Mouse (Mus musculus): ENCODE results near the gene Slc11a1. TPM values are rescaled to one million over a fixed set of nuclear protein-coding genes. Genes with fewer than 3 reads are reported as not detected.

Slc11a1 gene
- polyA plus RNA-seq, 1 experiment from 2014 or later, result 1.2 TPM

GRCm38 (mm10) chr1:74361812-74362211 lies 13.2 kb upstream of the Slc11a1 start, which contains the start of gene Catip:
TSS of gene Catip (plus strand) at chr1:74362108.
- peak; percentile 67 for DNase-seq (ENCODE audit: low spot score)
- 4% methylated on average over 2 of the region's 2 CpGs for WGBS
- Histone ChIP-seq H3K27ac (peak within 1 kb of the TSS; percentile 54), H3K27me3 (ENCODE audit: low read depth, poor library complexity, severe bottlenecking) (no peaks in the 10 kb centered on the region), H3K4me1 (peaks cover 25% of the 10 kb centered on the region), H3K36me3 (no peaks in the 10 kb centered on the region), H3K4me3 (no peak within 1 kb of the TSS), H3K9me3 (replicated peaks) (no peaks in the 10 kb centered on the region)

- no peak for DNase-seq (ENCODE audit: low spot score)
- Histone ChIP-seq H3K4me1 (peaks cover 26% of the 10 kb centered on the region), H3K4me3 (no peak overlapping the region), H3K9me3 (replicated peaks) (no peaks in the 10 kb centered on the region), H3K27me3 (ENCODE audit: low read depth, poor library complexity, severe bottlenecking) (peaks cover 7% of the 10 kb centered on the region), H3K27ac (peak overlapping the region; percentile 54), H3K36me3 (no peaks in the 10 kb centered on the region)
- WGBS, result 69% methylated on average over 17 of the region's 17 CpGs
Measured at GRCm38 (mm10) chr1:74362325-74363229, 12.4 kb upstream of the Slc11a1 start.

GRCm38 (mm10) chr1:74363437-74363836 lies 11.6 kb upstream of the Slc11a1 start:
- Histone ChIP-seq H3K36me3 (no peaks in the 10 kb centered on the region), H3K4me1 (peaks cover 35% of the 10 kb centered on the region), H3K27me3 (ENCODE audit: low read depth, poor library complexity, severe bottlenecking) (peaks cover 16% of the 10 kb centered on the region), H3K9me3 (replicated peaks) (no peaks in the 10 kb centered on the region), H3K27ac (0 out of 2 replicates have a peak overlapping the region, but pooled peaks have one; percentile 34), H3K4me3 (no peak overlapping the region)
- no peak for DNase-seq (ENCODE audit: low spot score)
- WGBS, result 57% methylated on average over 5 of the region's 5 CpGs

GRCm38 (mm10) chr1:74364270-74364669 lies 10.7 kb upstream of the Slc11a1 start:
- 73% methylated on average over 8 of the region's 8 CpGs for WGBS
- H3K36me3 ChIP-seq, result no peaks in the 10 kb centered on the region
- no peak overlapping the region for H3K4me3 ChIP-seq
- no peak for DNase-seq (ENCODE audit: low spot score)
- H3K9me3 ChIP-seq (replicated peaks), result no peaks in the 10 kb centered on the region
- H3K27me3 ChIP-seq (ENCODE audit: low read depth, poor library complexity, severe bottlenecking), result peaks cover 17% of the 10 kb centered on the region
- peaks cover 36% of the 10 kb centered on the region for H3K4me1 ChIP-seq
- H3K27ac ChIP-seq, result no peak overlapping the region

- Histone ChIP-seq H3K9me3 (replicated peaks) (no peaks in the 10 kb centered on the region), H3K27ac (peak overlapping the region; percentile 59; the same call in 1 of the 2 replicates), H3K4me1 (peaks cover 25% of the 10 kb centered on the region), H3K27me3 (ENCODE audit: low read depth, poor library complexity, severe bottlenecking) (peaks cover 17% of the 10 kb centered on the region), H3K4me3 (peak overlapping the region; percentile 44), H3K36me3 (no peaks in the 10 kb centered on the region)
- 18% methylated on average over 34 of the region's 34 CpGs for WGBS
- DNase-seq (ENCODE audit: low spot score), result peak; percentile 64
Measured at GRCm38 (mm10) chr1:74367886-74368645, 6.9 kb upstream of the Slc11a1 start.

GRCm38 (mm10) chr1:74370040-74370439 lies 5.0 kb upstream of the Slc11a1 start:
- no peak overlapping the region for H3K4me3 ChIP-seq
- no peaks in the 10 kb centered on the region for H3K9me3 ChIP-seq (replicated peaks)
- H3K27ac ChIP-seq, result no peak overlapping the region
- H3K4me1 ChIP-seq, result peaks cover 20% of the 10 kb centered on the region
- DNase-seq (ENCODE audit: low spot score), result no peak
- peaks cover 17% of the 10 kb centered on the region for H3K27me3 ChIP-seq (ENCODE audit: low read depth, poor library complexity, severe bottlenecking)
- 39% methylated on average over 4 of the region's 4 CpGs for WGBS
- no peaks in the 10 kb centered on the region for H3K36me3 ChIP-seq

- no peak for DNase-seq (ENCODE audit: low spot score)
- whole genome bisulfite sequencing, result 84% methylated on average over 4 of the region's 4 CpGs
- no peaks in the 10 kb centered on the region for H3K36me3 ChIP-seq
- H3K4me1 ChIP-seq, result peaks cover 29% of the 10 kb centered on the region
- H3K4me3 ChIP-seq, result no peak overlapping the region
- H3K27me3 ChIP-seq (ENCODE audit: low read depth, poor library complexity, severe bottlenecking), result peaks cover 2% of the 10 kb centered on the region; the same call in 1 of the 2 replicates
- H3K9me3 ChIP-seq (replicated peaks), result no peaks in the 10 kb centered on the region
- H3K27ac ChIP-seq, result no peak overlapping the region
Measured at GRCm38 (mm10) chr1:74373372-74373771, 1.6 kb upstream of the Slc11a1 start.

GRCm38 (mm10) chr1:74375561-74375960 lies 566 bp downstream of the Slc11a1 start:
- no peak for DNase-seq (ENCODE audit: low spot score)
- Histone ChIP-seq H3K36me3 (no peaks in the 10 kb centered on the region), H3K27me3 (ENCODE audit: low read depth, poor library complexity, severe bottlenecking) (no peaks in the 10 kb centered on the region), H3K4me3 (no peak overlapping the region), H3K9me3 (replicated peaks) (no peaks in the 10 kb centered on the region), H3K27ac (peak overlapping the region; percentile 17; the same call in 1 of the 2 replicates), H3K4me1 (peaks cover 23% of the 10 kb centered on the region)
- WGBS, result 82% methylated on average over 10 of the region's 10 CpGs

GRCm38 (mm10) chr1:74376396-74376795 lies 1.4 kb downstream of the Slc11a1 start:
- DNase-seq (ENCODE audit: low spot score), result no peak
- H3K36me3 ChIP-seq, result no peaks in the 10 kb centered on the region
- no peaks in the 10 kb centered on the region for H3K27me3 ChIP-seq (ENCODE audit: low read depth, poor library complexity, severe bottlenecking)
- 0 out of 2 replicates have a peak overlapping the region, but pooled peaks have one; percentile 34 for H3K27ac ChIP-seq
- 86% methylated on average over 4 of the region's 4 CpGs for WGBS
- peaks cover 23% of the 10 kb centered on the region for H3K4me1 ChIP-seq
- H3K4me3 ChIP-seq, result no peak overlapping the region
- no peaks in the 10 kb centered on the region for H3K9me3 ChIP-seq (replicated peaks)

GRCm38 (mm10) chr1:74379058-74379504 lies 4.1 kb downstream of the Slc11a1 start:
- 89% methylated on average over 7 of the region's 7 CpGs for WGBS
- Histone ChIP-seq H3K27me3 (ENCODE audit: low read depth, poor library complexity, severe bottlenecking) (no peaks in the 10 kb centered on the region), H3K36me3 (no peaks in the 10 kb centered on the region), H3K9me3 (replicated peaks) (no peaks in the 10 kb centered on the region), H3K4me1 (peaks cover 23% of the 10 kb centered on the region), H3K27ac (no peak overlapping the region), H3K4me3 (no peak overlapping the region)
- DNase-seq (ENCODE audit: low spot score), result no peak

- no peak for DNase-seq (ENCODE audit: low spot score)
- Histone ChIP-seq H3K4me3 (no peak overlapping the region), H3K9me3 (replicated peaks) (no peaks in the 10 kb centered on the region), H3K27me3 (ENCODE audit: low read depth, poor library complexity, severe bottlenecking) (no peaks in the 10 kb centered on the region), H3K36me3 (no peaks in the 10 kb centered on the region), H3K4me1 (peaks cover 15% of the 10 kb centered on the region), H3K27ac (no peak overlapping the region)
- 85% methylated on average over 5 of the region's 5 CpGs for WGBS
Measured at GRCm38 (mm10) chr1:74380484-74380883, 5.5 kb downstream of the Slc11a1 start.

GRCm38 (mm10) chr1:74381588-74382021 lies 6.6 kb downstream of the Slc11a1 start:
- H3K36me3 ChIP-seq, result no peaks in the 10 kb centered on the region
- peaks cover 6% of the 10 kb centered on the region for H3K4me1 ChIP-seq
- no peak overlapping the region for H3K4me3 ChIP-seq
- no peaks in the 10 kb centered on the region for H3K27me3 ChIP-seq (ENCODE audit: low read depth, poor library complexity, severe bottlenecking)
- no peak for DNase-seq (ENCODE audit: low spot score)
- WGBS, result 91% methylated on average over 10 of the region's 10 CpGs
- H3K9me3 ChIP-seq (replicated peaks), result no peaks in the 10 kb centered on the region
- H3K27ac ChIP-seq, result no peak overlapping the region

GRCm38 (mm10) chr1:74383385-74383784 lies 8.4 kb downstream of the Slc11a1 start:
- no peaks in the 10 kb centered on the region for H3K9me3 ChIP-seq (replicated peaks)
- no peaks in the 10 kb centered on the region for H3K36me3 ChIP-seq
- H3K27me3 ChIP-seq (ENCODE audit: low read depth, poor library complexity, severe bottlenecking), result no peaks in the 10 kb centered on the region
- H3K27ac ChIP-seq, result no peak overlapping the region
- no peak for DNase-seq (ENCODE audit: low spot score)
- WGBS, result 86% methylated on average over 13 of the region's 13 CpGs
- no peak overlapping the region for H3K4me3 ChIP-seq
- peaks cover 15% of the 10 kb centered on the region for H3K4me1 ChIP-seq
